Mouse (Mus musculus) hindlimb bud, embryonic 11.5 days (tissue): ENCODE data around the gene Kcnmb3.
"Not testable (repeated sequence)": the region's sequence is repeated elsewhere in the genome, so short reads cannot be mapped to it uniquely, and the experiment has no call there.

Experiments
- DNase-seq: peaks from one replicate; pipeline ENCODE4 v3.0.0-alpha.2; 2012; ENCODE audit warnings: low read depth, low spot score; ENCODE audit errors: extremely low spot score

The Kcnmb3 gene

DNA sequence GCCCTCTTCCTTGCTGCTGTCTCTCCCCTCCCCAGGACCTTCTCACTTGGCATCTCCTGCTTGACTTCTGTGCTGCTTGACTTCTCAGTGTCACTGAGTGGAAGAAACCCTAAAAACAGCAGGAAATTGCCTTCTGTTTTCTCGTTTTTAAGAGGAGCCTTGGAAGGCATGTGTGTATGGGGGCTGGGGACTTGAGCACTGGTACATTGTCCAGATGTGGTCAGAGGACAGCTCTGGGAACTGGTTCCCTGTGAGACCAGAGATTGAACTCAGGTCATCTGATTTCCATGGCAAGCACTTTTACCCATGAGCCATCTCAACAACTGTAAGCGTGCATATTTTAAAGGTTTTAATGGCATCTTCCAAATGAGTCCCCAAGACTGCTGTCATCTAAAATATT, 58.0 kb downstream of the Kcnmb3 start:
- DNase-seq = no peak

DNA sequence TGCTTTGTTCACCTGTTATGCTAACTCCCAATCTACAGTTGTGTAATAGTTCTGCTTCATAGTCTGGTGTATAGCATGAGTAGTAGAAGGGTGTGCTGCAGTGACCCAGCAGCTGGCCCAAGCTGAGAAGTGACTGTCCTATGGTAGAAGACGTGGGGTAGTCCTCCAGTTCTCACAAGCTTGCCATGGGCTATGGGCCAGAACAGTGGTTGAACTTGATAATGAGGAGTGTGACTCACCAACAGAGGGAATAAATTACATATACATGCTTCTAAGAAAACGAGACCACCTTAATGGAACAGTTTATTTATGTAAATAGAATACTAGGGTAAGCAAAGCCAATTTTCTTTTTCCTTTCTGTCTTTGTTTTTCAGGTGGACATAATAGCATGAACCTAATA, 61.6 kb downstream of the Kcnmb3 start:
- no peak for DNase-seq

DNA sequence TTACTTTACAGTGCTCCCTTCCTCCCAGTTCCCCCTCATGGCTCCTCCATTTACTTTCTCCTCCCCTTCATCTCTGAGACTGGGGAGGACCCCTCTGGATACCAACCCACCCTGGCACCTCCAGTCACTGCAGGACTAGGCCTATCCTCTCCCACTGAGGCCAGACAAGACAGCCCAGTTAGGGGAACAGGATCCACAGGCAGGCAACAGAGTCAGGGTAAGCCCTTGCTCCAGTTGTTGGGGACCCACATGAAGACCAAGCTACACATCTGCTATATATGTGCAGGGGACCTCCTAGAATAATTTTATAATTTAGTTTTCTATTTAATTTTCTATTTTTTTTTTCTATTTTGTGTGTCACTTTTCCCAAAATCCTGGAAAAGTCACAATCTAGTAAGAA, 62.7 kb downstream of the Kcnmb3 start:
- not testable (repeated sequence) for DNase-seq

DNA sequence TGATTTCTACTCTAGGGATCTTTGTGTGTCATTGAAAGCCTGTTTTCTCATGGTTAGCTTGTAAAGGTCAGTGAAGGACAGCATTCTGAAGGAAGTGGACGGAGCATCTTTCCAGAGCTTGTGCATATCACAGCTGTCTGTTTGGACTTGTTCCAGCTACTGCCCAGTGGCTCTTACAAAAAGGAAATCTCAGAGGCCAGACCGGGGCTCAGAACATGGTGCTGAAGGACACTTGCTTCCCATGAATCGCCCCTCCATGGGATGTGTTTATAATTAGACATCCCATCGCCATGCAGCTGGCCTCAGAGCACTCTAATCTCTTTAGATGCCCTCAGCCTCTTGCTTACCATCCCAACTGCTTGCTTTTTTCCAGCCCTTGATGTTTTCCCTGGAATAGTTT, 63.1 kb downstream of the Kcnmb3 start:
- DNase-seq = no peak

DNA sequence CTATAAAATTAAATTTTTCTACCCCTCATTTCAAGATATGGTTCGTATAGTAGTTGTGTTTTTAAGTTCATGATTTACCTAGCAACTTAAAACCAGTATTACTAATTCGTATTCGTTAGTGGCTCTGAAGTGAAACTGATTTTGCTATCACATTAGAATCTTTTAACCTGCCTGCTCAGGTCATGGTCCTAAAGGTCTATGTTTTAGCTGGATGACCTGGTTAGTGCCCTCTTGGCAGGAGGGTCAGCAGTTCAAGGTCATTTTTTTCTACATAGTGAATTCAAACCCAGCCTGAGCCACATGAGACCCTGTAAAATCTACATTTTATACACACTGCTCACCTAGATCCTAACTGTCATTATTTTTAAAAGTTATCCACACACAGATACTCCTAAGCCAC, 63.7 kb downstream of the Kcnmb3 start:
- no peak for DNase-seq

DNA sequence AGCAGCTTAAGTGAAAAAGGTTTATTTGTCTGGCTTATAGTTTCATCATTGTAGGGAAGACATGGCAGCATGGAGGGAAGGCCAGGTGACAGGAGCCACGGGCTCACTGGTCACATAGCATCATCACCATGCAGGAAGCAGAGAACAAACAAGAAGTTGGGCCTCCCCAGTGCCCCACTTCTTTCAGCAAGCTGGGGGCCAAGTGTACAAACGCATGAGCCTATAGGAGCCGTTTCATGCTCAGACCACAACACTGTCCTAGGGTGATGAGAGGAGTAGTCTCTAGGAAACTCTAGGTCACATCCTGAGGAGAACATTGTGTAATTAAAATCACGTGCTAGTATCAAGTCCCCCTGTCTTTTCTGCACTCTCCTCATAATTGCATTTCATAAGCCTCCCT, 64.3 kb downstream of the Kcnmb3 start:
- DNase-seq = no peak
